Mouse (Mus musculus) MEL (cell line): ENCODE measurements around the gene Btf3l4. TPM values are rescaled to one million over a fixed set of nuclear protein-coding genes. Genes with fewer than 3 reads are reported as not detected.

Experiments
- DNase-seq: peaks from one replicate; pipeline ENCODE4 v3.0.0; 2011; ENCODE audit warnings: low read depth, low spot score
- H3K27ac ChIP-seq: 2 replicates; pipeline ENCODE4 v1.5.1; 2012; ENCODE audit warnings: low read depth, mild to moderate bottlenecking, control low read depth, low read length, moderate library complexity; ENCODE audit not compliant: control insufficient read depth
- H3K27me3 ChIP-seq, 2 experiments: fragments of 150-350 bp in 1 of 2; sonication (generic) in 1 of 2; 2 replicates each; pipeline ENCODE4 v1.6.1; 2012; ENCODE audit warnings: low read length in 2 of 2, mild to moderate bottlenecking in 2 of 2, improper control_type of control experiment in 1 of 2, moderate library complexity in 1 of 2; ENCODE audit not compliant: insufficient read depth in 2 of 2, control insufficient read depth in 1 of 2
- H3K36me3 ChIP-seq, 2 experiments: 2 replicates each; pipeline ENCODE4 v1.6.1; 2012 to 2014; ENCODE audit warnings: low read length in 2 of 2, improper control_type of control experiment in 1 of 2, inconsistent platforms in 1 of 2, mild to moderate bottlenecking in 1 of 2; ENCODE audit not compliant: insufficient read depth in 2 of 2, control insufficient read depth in 1 of 2
- H3K4me1 ChIP-seq, 2 experiments: fragments of 150-350 bp in 1 of 2; sonication (generic) in 1 of 2; 2 replicates each; pipeline ENCODE4 v1.6.1; 2012; ENCODE audit warnings: low read length in 2 of 2, improper control_type of control experiment in 1 of 2, mild to moderate bottlenecking in 1 of 2; ENCODE audit not compliant: insufficient read depth in 2 of 2, control insufficient read depth in 1 of 2
- H3K4me3 ChIP-seq, 2 experiments: fragments of 150-350 bp in 1 of 2; sonication (generic) in 1 of 2; 2 replicates each; pipeline ENCODE4 v1.5.1; 2012; ENCODE audit warnings: low read depth in 2 of 2, low read length in 2 of 2, mild to moderate bottlenecking in 2 of 2, moderate library complexity in 2 of 2, control low read depth in 1 of 2, improper control_type of control experiment in 1 of 2; ENCODE audit not compliant: control insufficient read depth in 1 of 2, insufficient read depth in 1 of 2
- H3K79me2 ChIP-seq: 2 replicates; pipeline ENCODE4 v1.6.1; 2012; ENCODE audit warnings: mild to moderate bottlenecking, low read length, moderate library complexity; ENCODE audit not compliant: control insufficient read depth, poor library complexity, insufficient read depth
- H3K9ac ChIP-seq: 2 replicates; pipeline ENCODE4 v1.6.1; 2012; ENCODE audit warnings: low read depth, mild to moderate bottlenecking, control low read depth, low read length, moderate library complexity; ENCODE audit not compliant: control insufficient read depth, poor library complexity, severe bottlenecking
- H3K9me3 ChIP-seq: fragments of 150-350 bp; sonication (generic); replicated peaks from 2 replicates; pipeline ENCODE4 v1.6.1; 2012; ENCODE audit warnings: mild to moderate bottlenecking, low read length, improper control_type of control experiment, moderate library complexity; ENCODE audit not compliant: insufficient read depth
- BHLHE40 ChIP-seq: IDR thresholded peaks from 2 replicates; pipeline ENCODE4 v1.6.1; 2012; ENCODE audit warnings: low read depth, mild to moderate bottlenecking, inconsistent platforms, low read length, improper control_type of control experiment, borderline replicate concordance
- CHD1 ChIP-seq: IDR thresholded peaks from 2 replicates; pipeline ENCODE4 v1.6.1; 2012; ENCODE audit warnings: low read depth, mild to moderate bottlenecking, inconsistent platforms, low read length, improper control_type of control experiment
- CTCF ChIP-seq, 3 experiments: IDR thresholded peaks in 2 of 3; conservative IDR thresholded peaks in 1 of 3; 2 replicates each; pipeline ENCODE4 v1.5.1; 2011 to 2012; ENCODE audit warnings: low read length in 3 of 3, low read depth in 2 of 3, mild to moderate bottlenecking in 2 of 3, improper control_type of control experiment in 1 of 3, inconsistent platforms in 1 of 3, mixed read lengths in 1 of 3, moderate library complexity in 1 of 3; ENCODE audit not compliant: control insufficient read depth in 1 of 3, insufficient read depth in 1 of 3, poor library complexity in 1 of 3, severe bottlenecking in 1 of 3
- GATA1 ChIP-seq: IDR thresholded peaks from 2 replicates; pipeline ENCODE4 v1.6.1; 2011; ENCODE audit warnings: low read depth, low read length, improper control_type of control experiment
- HCFC1 ChIP-seq: IDR thresholded peaks from 2 replicates; pipeline ENCODE4 v1.6.1; 2012; ENCODE audit warnings: low read depth, mild to moderate bottlenecking, inconsistent platforms, low read length, improper control_type of control experiment, moderate library complexity
- JUND ChIP-seq: IDR thresholded peaks from 2 replicates; pipeline ENCODE4 v1.6.1; 2011; ENCODE audit warnings: low read depth, mild to moderate bottlenecking, improper control_type of control experiment, low read length
- MAFK ChIP-seq: IDR thresholded peaks from 2 replicates; pipeline ENCODE4 v1.6.1; 2011; ENCODE audit warnings: low read depth, mild to moderate bottlenecking, low read length, improper control_type of control experiment, borderline replicate concordance
- MEF2A ChIP-seq: IDR thresholded peaks from 2 replicates; pipeline ENCODE4 v1.6.1; 2014; ENCODE audit warnings: low read depth, mild to moderate bottlenecking, inconsistent platforms, low read length, improper control_type of control experiment; ENCODE audit not compliant: poor library complexity, insufficient replicate concordance, severe bottlenecking; ENCODE audit errors: extremely low read depth
- MXI1 ChIP-seq: IDR thresholded peaks from 2 replicates; pipeline ENCODE4 v1.6.1; 2011; ENCODE audit warnings: mild to moderate bottlenecking, low read depth, low read length, improper control_type of control experiment
- MYB ChIP-seq: IDR thresholded peaks from 2 replicates; pipeline ENCODE4 v1.6.1; 2011; ENCODE audit warnings: mild to moderate bottlenecking, low read depth, low read length, improper control_type of control experiment
- POLR2A ChIP-seq, 2 experiments: IDR thresholded peaks; 2 replicates each; pipeline ENCODE4 v1.6.1; 2011 to 2012; ENCODE audit warnings: low read length in 2 of 2, mild to moderate bottlenecking in 2 of 2, control low read depth in 1 of 2, improper control_type of control experiment in 1 of 2, low read depth in 1 of 2, moderate library complexity in 1 of 2; ENCODE audit not compliant: control insufficient read depth in 1 of 2, insufficient read depth in 1 of 2, poor library complexity in 1 of 2
- SIN3A ChIP-seq: IDR thresholded peaks from 2 replicates; pipeline ENCODE4 v1.6.1; 2012; ENCODE audit warnings: low read length, improper control_type of control experiment, inconsistent platforms
- SMC3 ChIP-seq: IDR thresholded peaks from 2 replicates; pipeline ENCODE4 v1.6.1; 2011; ENCODE audit warnings: low read depth, low read length, improper control_type of control experiment
- TBP ChIP-seq: IDR thresholded peaks from 2 replicates; pipeline ENCODE4 v1.8.0; 2011; ENCODE audit warnings: low read depth, low read length, improper control_type of control experiment
- TCF12 ChIP-seq: IDR thresholded peaks from 2 replicates; pipeline ENCODE4 v1.6.1; 2014; ENCODE audit warnings: low read depth, mild to moderate bottlenecking, inconsistent platforms, low read length, improper control_type of control experiment, moderate library complexity
- ZC3H11A ChIP-seq: IDR thresholded peaks from 2 replicates; pipeline ENCODE4 v1.6.1; 2012; ENCODE audit warnings: low read depth, mild to moderate bottlenecking, inconsistent platforms, low read length, improper control_type of control experiment
- ZMIZ1 ChIP-seq: IDR thresholded peaks from 2 replicates; pipeline ENCODE4 v1.6.1; 2012; ENCODE audit warnings: low read depth, mild to moderate bottlenecking, inconsistent platforms, low read length, improper control_type of control experiment, moderate library complexity
- polyA plus RNA-seq, 2 experiments: library from polyadenylated mRNA; stranded (reverse) in 1 of 2; unstranded in 1 of 2; fragments of >175 nt in 1 of 2; fragments of >200 nt in 1 of 2; gene quantifications; 2 replicates each; pipeline versions ENCODE4 v1.2.1 to v1.2.4; 2012; ENCODE audit warnings: low replicate concordance in 2 of 2, low read depth in 1 of 2; ENCODE audit not compliant: insufficient read length in 2 of 2, insufficient read depth in 1 of 2, missing spikeins in 1 of 2
- total RNA-seq: library from RNA; depleted of rRNA; stranded (reverse); fragments of 300-350 nt; gene quantifications from 2 replicates; pipeline ENCODE4 v1.2.3, GENCODE M21; 2012

Btf3l4 gene
- total and polyA plus RNA-seq, 3 experiments, result 24.4 to 43.8 TPM; not detected in 1

- TF ChIP-seq CTCF (IDR thresholded peaks at IDR 0.05 in 2 of 3, conservative IDR thresholded peaks at IDR 0.05 in 1 of 3; ENCODE audit: control insufficient read depth in 1 of 3, insufficient read depth in 1 of 3, low read depth in 2 of 3, low read length in 3 of 3, poor library complexity in 1 of 3, severe bottlenecking in 1 of 3) (no peak), MAFK (no peak), HCFC1 (no peak), MEF2A (no peak), BHLHE40 (no peak), TBP (no peak), POLR2A (IDR thresholded peaks at IDR 0.05; ENCODE audit: control insufficient read depth in 1 of 2, insufficient read depth in 1 of 2, low read depth in 1 of 2, low read length in 2 of 2, poor library complexity in 1 of 2) (no peak), ZC3H11A (no peak), TCF12 (no peak)
- H3K4me3 ChIP-seq, result no peak overlapping the region
- H3K36me3 ChIP-seq, result peaks cover 0 to 8% of the 10 kb centered on the region in 2 experiments; a peak in 2 of 4 replicates
- no peak for DNase-seq
- H3K9ac ChIP-seq, result no peak overlapping the region
- H3K4me1 ChIP-seq, result no peaks in the 10 kb centered on the region; a peak in 2 of 4 replicates
- no peaks in the 10 kb centered on the region for H3K9me3 ChIP-seq
- H3K79me2 ChIP-seq, result peaks cover 26% of the 10 kb centered on the region
- H3K27ac ChIP-seq, result no peak overlapping the region
- H3K27me3 ChIP-seq, result no peaks in the 10 kb centered on the region
Observed at GRCm38 (mm10) chr4:108838031-108838430, 4.6 kb upstream of the Btf3l4 start.

- Histone ChIP-seq H3K9ac (peak overlapping the region; percentile 67), H3K27ac (peak overlapping the region; percentile 82), H3K4me3 (peak overlapping the region; percentile 79 to 89), H3K9me3 (no peaks in the 10 kb centered on the region), H3K4me1 (peaks cover 5 to 9% of the 10 kb centered on the region in 2 experiments), H3K27me3 (no peaks in the 10 kb centered on the region), H3K79me2 (peaks cover 35% of the 10 kb centered on the region), H3K36me3 (peaks cover 0 to 24% of the 10 kb centered on the region in 2 experiments; a peak in 2 of 4 replicates)
- TF ChIP-seq MYB (no peak), MXI1 (no peak), JUND (no peak), SMC3 (no peak), TBP (no peak), ZMIZ1 (no peak), SIN3A (no peak), ZC3H11A (no peak), GATA1 (no peak), HCFC1 (no peak)
- DNase-seq, result peak; percentile 61
Observed at GRCm38 (mm10) chr4:108835496-108835895, 2.1 kb upstream of the Btf3l4 start.

- H3K36me3 ChIP-seq, result peaks cover 0 to 24% of the 10 kb centered on the region in 2 experiments; a peak in 2 of 4 replicates
- DNase-seq, result no peak
- H3K27ac ChIP-seq, result peak overlapping the region; percentile 82
- H3K4me1 ChIP-seq, result peaks cover 5 to 9% of the 10 kb centered on the region in 2 experiments
- TF ChIP-seq CHD1 (peak; percentile 75; the same call in 1 of the 2 replicates), MXI1 (no peak)
- TF ChIP-seq, all 39 proteins: peak for 1
- Histone ChIP-seq H3K4me3 (peak overlapping the region; percentile 79 to 89), H3K79me2 (peaks cover 33% of the 10 kb centered on the region), H3K27me3 (no peaks in the 10 kb centered on the region), H3K9ac (peak overlapping the region; percentile 67), H3K9me3 (no peaks in the 10 kb centered on the region)
Observed at GRCm38 (mm10) chr4:108834971-108835311, 1.5 kb upstream of the Btf3l4 start.
